Mouse (Mus musculus) activated CD4-positive, CD25-positive, alpha-beta regulatory T cell, adult 9 weeks (primary cell): ENCODE measurements around the gene Ankrd24. TPM values are rescaled to one million over a fixed set of nuclear protein-coding genes. Genes with fewer than 3 reads are reported as not detected.

Source experiments
- polyA plus RNA-seq: library from polyadenylated mRNA; unstranded; fragments of 100-300 nt; shearing (Covaris generic); gene quantifications from one replicate; pipeline ENCODE4 v1.2.1, GENCODE M21; 2017

Gene Ankrd24
- polyA plus RNA-seq, result 2.4 TPM

DNA sequence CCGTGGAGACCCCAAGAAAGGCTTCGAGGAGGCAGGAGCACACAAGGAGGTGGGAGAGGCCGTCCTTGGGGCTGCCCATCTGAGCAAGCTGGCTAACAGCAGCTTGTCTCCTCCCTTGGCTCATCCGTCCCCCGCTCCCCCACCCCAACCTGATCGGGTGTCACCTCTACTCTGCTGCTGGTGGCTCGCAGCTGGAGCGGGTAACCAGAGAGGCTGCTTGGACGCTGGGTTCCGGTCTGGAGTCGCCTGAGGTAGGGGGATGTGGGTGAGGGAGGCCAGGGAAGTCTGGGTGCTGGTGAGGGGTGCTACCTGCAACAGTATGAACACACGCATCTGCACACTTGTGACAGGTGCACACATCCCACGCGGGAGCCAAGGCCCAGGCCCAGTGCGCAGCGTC lies at the start of gene Ankrd24:
Gene Ankrd24, plus strand, starts transcription at position 151 of the 400 bp plus-strand sequence.

DNA sequence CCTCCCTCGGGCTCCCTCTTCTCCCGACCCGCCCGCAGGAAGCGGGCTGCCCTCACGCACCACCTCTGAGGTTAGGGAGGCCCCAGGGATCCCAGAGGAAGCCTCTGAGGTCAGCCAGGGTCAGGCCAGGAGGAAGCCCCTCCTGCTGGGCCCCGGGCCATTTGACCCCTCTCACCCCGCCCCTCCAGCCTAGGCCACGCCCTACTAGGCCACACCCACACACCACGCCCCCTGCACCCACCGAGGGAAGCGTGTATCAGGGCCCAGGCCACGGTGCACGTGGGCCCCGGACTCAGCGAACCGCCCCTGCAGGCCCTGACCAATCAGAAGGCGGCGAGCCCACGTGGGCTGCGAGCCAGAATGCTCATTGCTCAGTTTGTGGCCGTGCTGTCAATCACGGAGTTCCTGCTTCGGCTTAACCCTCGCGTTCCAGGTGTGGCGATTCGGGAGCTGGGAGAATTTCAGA lies 27.6 kb upstream of the Ankrd24 start, which contains the start of gene Tle6:
Gene Tle6, minus strand, starts transcription at position 336 of the 466 bp plus-strand sequence.

DNA sequence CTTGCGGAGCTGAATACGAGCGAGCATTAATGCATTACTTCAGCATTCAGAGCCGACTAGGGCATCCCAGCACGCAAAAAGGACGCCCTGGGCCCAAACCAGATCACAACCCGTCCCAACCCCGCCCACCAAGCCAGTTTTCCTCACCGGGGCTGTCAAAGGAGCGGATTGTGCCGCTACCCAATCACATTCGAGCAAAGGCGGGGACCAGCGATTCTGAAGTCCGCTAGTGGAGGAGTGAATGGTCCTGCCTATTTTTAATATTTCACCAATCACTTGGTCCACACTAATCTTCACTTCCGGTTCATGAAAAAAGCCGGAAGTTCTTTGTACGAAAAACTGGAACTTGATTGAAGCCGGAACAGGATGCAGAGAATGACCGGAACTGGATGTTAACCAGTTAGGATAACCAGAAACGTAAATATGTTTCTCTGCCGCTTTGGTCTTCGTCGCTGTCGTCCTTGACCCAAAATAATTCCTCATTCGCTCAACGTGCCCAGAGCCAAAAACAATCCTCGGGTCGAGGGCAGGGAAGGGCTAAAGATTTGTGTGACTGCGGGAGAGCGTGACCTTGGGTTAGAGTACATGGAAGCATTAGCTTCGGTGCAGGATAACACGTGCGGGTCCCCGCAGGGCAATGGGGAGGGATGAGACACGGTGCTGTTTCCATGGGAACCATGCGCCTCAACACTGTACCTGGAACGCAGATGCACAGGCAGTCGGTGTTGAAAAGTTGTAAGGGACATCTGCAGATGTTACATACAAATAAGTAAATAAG lies 22.2 kb upstream of the Ankrd24 start, which contains the start of gene BC025920:
Gene BC025920, plus strand, starts transcription at position 297 of the 778 bp plus-strand sequence.

DNA sequence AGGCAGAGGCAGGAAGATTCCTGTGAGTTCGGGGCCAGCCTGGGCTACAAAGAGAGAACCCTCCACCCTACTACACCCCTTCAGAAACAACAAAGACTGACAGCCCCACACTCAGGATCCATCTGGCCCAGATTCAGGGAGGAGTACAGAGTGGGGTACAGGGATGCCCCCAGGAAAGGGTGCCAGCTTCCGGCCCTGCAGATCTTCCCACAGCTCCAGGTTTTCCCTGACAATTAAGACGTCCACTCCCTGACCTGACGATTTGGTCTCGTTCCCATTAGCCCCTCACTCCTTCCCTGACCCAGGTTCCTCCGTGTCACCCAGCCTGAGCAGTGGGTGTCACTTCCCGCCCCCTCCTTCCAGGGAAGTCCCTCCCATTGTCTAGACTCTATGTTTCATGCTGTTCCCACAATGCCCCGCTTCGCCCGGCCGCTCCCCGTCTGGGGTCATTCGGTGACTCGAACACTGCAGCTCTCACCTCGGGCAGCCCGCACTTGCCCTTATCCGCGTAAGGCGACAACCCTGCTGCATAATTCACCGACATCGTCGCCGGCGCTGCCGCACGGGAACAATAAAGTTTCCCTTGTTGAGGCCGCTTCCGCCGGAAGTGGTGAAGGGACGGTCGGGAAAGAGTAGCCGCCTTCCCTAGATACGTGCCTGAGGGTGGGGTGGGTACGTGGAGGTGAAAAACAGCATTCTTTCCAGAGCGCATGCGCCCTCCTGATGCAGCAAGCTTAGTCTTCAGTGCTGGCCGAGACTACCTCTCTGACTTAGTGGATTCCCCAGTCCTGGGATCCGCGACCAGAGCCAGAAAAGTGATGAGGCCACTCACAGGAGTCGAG lies 1.1 kb upstream of the Ankrd24 start, which contains the start of gene Sirt6:
Gene Sirt6, minus strand, starts transcription at position 804 of the 842 bp plus-strand sequence.

DNA sequence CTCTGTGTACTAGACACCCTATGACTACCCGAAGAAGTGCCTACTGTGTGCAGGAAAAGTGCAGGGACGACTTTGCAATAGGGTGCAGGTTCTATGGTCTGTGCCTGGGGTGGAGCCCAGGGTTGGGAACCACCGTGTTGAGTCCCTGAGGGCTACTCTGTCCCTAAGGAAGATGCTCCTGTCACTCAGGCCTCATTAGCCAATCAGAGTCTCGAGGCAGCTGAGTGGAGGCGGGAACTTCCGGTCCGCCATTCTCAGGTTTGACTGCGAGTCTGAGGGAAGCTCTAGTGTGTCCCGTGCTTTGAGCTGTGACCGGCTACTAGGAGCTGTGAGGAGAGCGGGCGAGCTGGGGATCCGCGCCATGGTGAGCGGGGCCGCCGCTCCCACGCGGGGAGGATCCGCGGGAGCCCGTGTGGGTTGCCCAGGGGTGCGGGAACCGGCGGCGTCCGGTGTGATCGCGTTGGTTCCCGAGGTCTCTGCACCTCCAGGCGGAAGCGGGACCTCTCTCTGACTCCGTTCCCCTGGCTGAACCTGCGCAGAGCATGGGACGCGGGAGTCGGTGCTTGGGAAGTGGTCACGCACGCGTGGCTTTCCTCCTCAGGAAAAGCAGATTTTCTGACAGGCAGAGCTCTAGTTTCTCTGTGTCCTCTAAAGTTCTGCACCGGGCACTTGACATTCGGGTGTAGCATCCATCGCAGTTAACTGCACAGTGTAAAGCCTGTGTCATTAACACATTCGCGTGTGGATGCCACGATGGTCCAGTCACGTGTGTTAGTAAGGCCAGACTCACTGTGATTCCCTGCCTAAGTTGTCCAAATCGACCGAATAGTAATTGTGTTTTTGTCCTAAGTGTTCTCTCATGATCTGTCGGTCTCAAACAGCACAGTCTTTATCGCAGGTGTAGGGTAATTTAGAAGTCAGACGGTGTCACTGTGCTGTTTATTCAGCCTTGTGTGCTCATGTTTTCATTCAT lies 20.7 kb downstream of the Ankrd24 start, which contains the start of gene Gm10778:
Gene Gm10778, plus strand, starts transcription at position 257 of the 973 bp plus-strand sequence.

Other genes with a start within 250 kb of the Ankrd24 start
- 40.6 TPM for gene Dohh, start 244.1 kb upstream of the Ankrd24 start, polyA plus RNA-seq
- 2.3 TPM for gene Gm48551, start 244.1 kb upstream of the Ankrd24 start, polyA plus RNA-seq
- gene Gm48552, start 239.5 kb upstream of the Ankrd24 start, polyA plus RNA-seq, result 2.6 TPM
- 13.0 TPM for gene Smim24, start 235.5 kb upstream of the Ankrd24 start, polyA plus RNA-seq
- 19.9 TPM for gene Nfic, start 172.9 kb upstream of the Ankrd24 start, polyA plus RNA-seq
- gene Celf5, start 145.8 kb upstream of the Ankrd24 start, polyA plus RNA-seq, result 0.35 TPM
- gene Ncln, start 132.1 kb upstream of the Ankrd24 start, polyA plus RNA-seq, result 145 TPM
- gene S1pr4, start 128.4 kb upstream of the Ankrd24 start, polyA plus RNA-seq, result 85.6 TPM
- gene Gna15, start 104.3 kb upstream of the Ankrd24 start, polyA plus RNA-seq, result 40.0 TPM
- 6.5 TPM for gene Gna11, start 83.3 kb upstream of the Ankrd24 start, polyA plus RNA-seq
- gene Aes, start 69.1 kb upstream of the Ankrd24 start, polyA plus RNA-seq, result 154 TPM
- gene Tle2, start 54.0 kb upstream of the Ankrd24 start, polyA plus RNA-seq, result 2.7 TPM
- 1.1 TPM for gene Tle6, start 27.5 kb upstream of the Ankrd24 start, polyA plus RNA-seq
- 2.1 TPM for gene BC025920, start 22.3 kb upstream of the Ankrd24 start, polyA plus RNA-seq
- gene Sirt6, start 743 bp upstream of the Ankrd24 start, polyA plus RNA-seq, result 23.6 TPM
- 10.4 TPM for gene Gm10778, start 20.5 kb downstream of the Ankrd24 start, polyA plus RNA-seq
- gene Zfp433, start 76.3 kb downstream of the Ankrd24 start, polyA plus RNA-seq, result 21.2 TPM
- gene Gm3055, start 142.6 kb downstream of the Ankrd24 start, polyA plus RNA-seq, result 8.8 TPM
- gene Gm4767, start 183.6 kb downstream of the Ankrd24 start, polyA plus RNA-seq, result 7.4 TPM
- 11.7 TPM for gene Gm32687, start 235.4 kb downstream of the Ankrd24 start, polyA plus RNA-seq